Mouse (Mus musculus) mouse embryonic stem cell (cell line): ENCODE measurements around the gene Tecta.

Source experiments
- in situ Hi-C, 2 experiments: fragments of 300-500 bp; cut with MboI; formaldehyde crosslinking; loops; 1 replicate in 1 of 2; 3 replicates in 1 of 2; pipeline ENCODE4 v1.14.3; 2019 to 2020; ENCODE audit warnings: low sequenced_read_pairs in 2 of 2, low pct_unique_long_range_greater_than_20kb in 1 of 2, mixed read lengths in 1 of 2; ENCODE audit not compliant: unreplicated experiment in 1 of 2

Tecta gene

GRCm38 (mm10) chr9:42331341-42331740 lies 68.4 kb downstream of the Tecta start:
- in situ Hi-C loops, result loop anchor here in 1 of 2 experiments (25.0 kb wide), 1 partner anchor 606 kb away; the partner anchor contains the start of gene Grik4

- in situ Hi-C loops, result loop anchor here (10.0 to 25.0 kb wide), 2 partner anchors 608 to 615 kb away; partner anchors contain the start of gene Grik4 (in 2 of the 2)
These were observed 70.0 kb downstream of the Tecta start for GRCm38 (mm10) chr9:42329753-42330152.

- in situ Hi-C loops, result loop anchor here (10.0 to 25.0 kb wide), 2 partner anchors 610 to 618 kb away; partner anchors contain the start of gene Grik4 (in 2 of the 2)
These were observed 72.9 kb downstream of the Tecta start for GRCm38 (mm10) chr9:42326688-42327440.

- in situ Hi-C loops, result loop anchor here (10.0 to 25.0 kb wide), 2 partner anchors 612 to 620 kb away; partner anchors contain the start of gene Grik4 (in 2 of the 2)
These were observed 74.9 kb downstream of the Tecta start for GRCm38 (mm10) chr9:42324640-42325394.

GRCm38 (mm10) chr9:42323238-42323637 lies 76.5 kb downstream of the Tecta start:
- in situ Hi-C loops, result loop anchor here in 1 of 2 experiments (10.0 kb wide), 1 partner anchor 622 kb away; the partner anchor contains the start of gene Grik4

- in situ Hi-C loops, result loop anchor here in 1 of 2 experiments (10.0 kb wide), 1 partner anchor 623 kb away; the partner anchor contains the start of gene Grik4
These were observed 78.3 kb downstream of the Tecta start for GRCm38 (mm10) chr9:42321442-42321841.

- in situ Hi-C loops, result loop anchor here in 1 of 2 experiments (10.0 kb wide), 1 partner anchor 624 kb away; the partner anchor contains the start of gene Grik4
These were observed 79.1 kb downstream of the Tecta start for GRCm38 (mm10) chr9:42320616-42321015.

GRCm38 (mm10) chr9:42318455-42318987 lies 81.2 kb downstream of the Tecta start:
- in situ Hi-C loops, result no loop called here

GRCm38 (mm10) chr9:42317337-42317736 lies 82.4 kb downstream of the Tecta start:
- in situ Hi-C loops, result no loop called here

- in situ Hi-C loops, result no loop called here
These were observed 83.9 kb downstream of the Tecta start for GRCm38 (mm10) chr9:42315816-42316215.

- in situ Hi-C loops, result no loop called here
These were observed 84.8 kb downstream of the Tecta start for GRCm38 (mm10) chr9:42314959-42315358.

GRCm38 (mm10) chr9:42314388-42314787 lies 85.3 kb downstream of the Tecta start:
- in situ Hi-C loops, result no loop called here

GRCm38 (mm10) chr9:42313872-42314271 lies 85.9 kb downstream of the Tecta start:
- in situ Hi-C loops, result no loop called here

- in situ Hi-C loops, result no loop called here
These were observed 88.4 kb downstream of the Tecta start for GRCm38 (mm10) chr9:42311311-42311710.

GRCm38 (mm10) chr9:42303894-42304293 lies 95.8 kb downstream of the Tecta start:
- in situ Hi-C loops, result no loop called here

GRCm38 (mm10) chr9:42301082-42301633 lies 98.6 kb downstream of the Tecta start:
- in situ Hi-C loops, result no loop called here

GRCm38 (mm10) chr9:42296297-42296922 lies 103.3 kb downstream of the Tecta start:
- in situ Hi-C loops, result no loop called here

GRCm38 (mm10) chr9:42294131-42294530 lies 105.6 kb downstream of the Tecta start:
- in situ Hi-C loops, result no loop called here
